ENCODE assay signal across 8 mouse cellular contexts in genomic region chr10:81392781-81393185, GRCm38 (mm10). TPM values are rescaled to one million over a fixed set of nuclear protein-coding genes. Genes with fewer than 3 reads are reported as not detected.
DNase-seq lines count a peak whose midpoint lies in the region; ATAC-seq and TF ChIP-seq lines count a peak whose summit lies in the region.

Gene Smim24 (plus strand): TSS chr10:81393051.

- peaks cover 7% of the 10 kb centered on the region; the same call in 1 of the 2 replicates for H3K79me2 ChIP-seq in macrophage (ENCODE audit: inconsistent target)

- H3K27ac ChIP-seq in heart, embryonic 10.5 days: peak within 1 kb of the TSS; percentile 83
- no peak within 1 kb of the TSS for H3K27ac ChIP-seq in cortical plate, adult 2 months (ENCODE audit: insufficient read depth, low read length)
- H3K27ac ChIP-seq in intestine, embryonic 16.5 days (ENCODE audit: low read length): peak within 1 kb of the TSS; percentile 96
- peak within 1 kb of the TSS; percentile 48 for H3K27ac ChIP-seq in macrophage

- TF ChIP-seq CTCF in cortical plate, adult 2 months (IDR thresholded peaks at IDR 0.05; ENCODE audit: extremely low read depth, insufficient read depth, low read length): no peak

- H3K9ac ChIP-seq in intestine, embryonic 16.5 days (ENCODE audit: low read depth, low read length): peak within 1 kb of the TSS; percentile 70

- peaks cover 13% of the 10 kb centered on the region for H3K27me3 ChIP-seq in heart, embryonic 10.5 days (ENCODE audit: insufficient read depth, poor library complexity, severe bottlenecking)
- H3K27me3 ChIP-seq in intestine, embryonic 16.5 days (replicated peaks; ENCODE audit: control insufficient read depth, insufficient read depth, low read length): no peaks in the 10 kb centered on the region

- peaks cover 43% of the 10 kb centered on the region for H3K4me1 ChIP-seq in heart, embryonic 10.5 days
- H3K4me1 ChIP-seq in cortical plate, adult 2 months (ENCODE audit: control insufficient read depth, insufficient read depth, low read length): peaks cover 4% of the 10 kb centered on the region; the same call in 1 of the 2 replicates
- peaks cover 23% of the 10 kb centered on the region for H3K4me1 ChIP-seq in intestine, embryonic 16.5 days (ENCODE audit: control insufficient read depth, insufficient read depth, low read length)

- DNase-seq in heart, embryonic 10.5 days (ENCODE audit: low spot score): no peak
- DNase-seq in heart, adult 8-10 months (ENCODE audit: low spot score): no peak
- no peak for DNase-seq in adrenal gland, adult 2 months
- DNase-seq in cerebellum, postnatal 14 days: no peak

- 64% methylated on average over 14 of the region's 14 CpGs for WGBS in heart, embryonic 10.5 days
- 45% methylated on average over 14 of the region's 14 CpGs for WGBS in intestine, embryonic 16.5 days
- WGBS in macrophage (ENCODE audit: missing documents): 74% methylated on average over 10 of the region's 14 CpGs

- H3K4me3 ChIP-seq in heart, embryonic 10.5 days: peak within 1 kb of the TSS; percentile 54
- H3K4me3 ChIP-seq in cortical plate, adult 2 months (ENCODE audit: insufficient read depth, low read length): peak within 1 kb of the TSS; percentile 5; the same call in 1 of the 2 replicates
- peak within 1 kb of the TSS; percentile 50 for H3K4me3 ChIP-seq in intestine, embryonic 16.5 days (ENCODE audit: low read length)
- peak within 1 kb of the TSS; percentile 33 for H3K4me3 ChIP-seq in macrophage (ENCODE audit: inconsistent target)

- H3K36me3 ChIP-seq in heart, embryonic 10.5 days: peaks cover 32% of the 10 kb centered on the region
- peaks cover 9% of the 10 kb centered on the region for H3K36me3 ChIP-seq in intestine, embryonic 16.5 days (ENCODE audit: control insufficient read depth, insufficient read depth, low read length)
- H3K36me3 ChIP-seq in macrophage (ENCODE audit: inconsistent target): peaks cover 14% of the 10 kb centered on the region; the same call in 1 of the 2 replicates

- peak within 1 kb of the TSS; percentile 57 for H3K4me2 ChIP-seq in intestine, embryonic 16.5 days (ENCODE audit: low read depth, low read length)

- no peak for TF ChIP-seq POLR2A in cortical plate, adult 2 months (IDR thresholded peaks at IDR 0.05; ENCODE audit: extremely low read depth, insufficient read depth, low read length)

- H3K9me3 ChIP-seq in heart, embryonic 10.5 days: no peaks in the 10 kb centered on the region
- no peaks in the 10 kb centered on the region for H3K9me3 ChIP-seq in intestine, embryonic 16.5 days (ENCODE audit: control insufficient read depth, low read length)

- ATAC-seq in intestine, embryonic 16.5 days: peak; percentile 90
- no peak for ATAC-seq in inflammation-experienced regulatory T-cells, adult 6 months

RNA-seq across cellular contexts. Expression of gene Smim24, which starts in this region (rescaled TPM):
- polyA plus RNA-seq in heart, embryonic 10.5 days (2016; fragmentation: Nextera tagmentation; extraction: Ambion mirVana): 3.4 and 4.0 TPM in 2 replicates
- 1 to 10 TPM; 1.4 to 2.4 (median 1.9) TPM for total RNA-seq in heart, adult 8-10 months (2022)
- 2.5 and 3.0 TPM in 2 replicates for polyA plus RNA-seq in cortical plate, adult 2 months (2012; rRNA removed)
- 426 and 504 TPM in 2 replicates for polyA plus RNA-seq in intestine, embryonic 16.5 days (2015; fragmentation: Nextera tagmentation; extraction: Ambion mirVana)
- total RNA-seq in macrophage (2018; cell fraction: chromatin; rRNA removed): 1 to 10 TPM in 19 of 26 experiments, under 1 TPM in 2, not detected in 5; 0.62 to 6.3 (median 2.6) TPM
- total RNA-seq in macrophage (2018; cell fraction: cytosol; rRNA removed): 10 to 100 TPM in 25 of 26 experiments, 1 to 10 TPM in 1; 9.7 to 17.7 (median 13.3) TPM
- total RNA-seq in macrophage (2018; cell fraction: nucleus; rRNA removed): 10 to 100 TPM in 1 of 26 experiments, 1 to 10 TPM in 25; 1.4 to 11.8 (median 5.5) TPM
- 9.6 to 21.8 TPM (median 14.6 TPM) in 3 replicates for polyA plus RNA-seq in macrophage (2018)
- total RNA-seq in adrenal gland, adult 2 months (2021): 1 to 10 TPM; 1.4 to 1.6 TPM
- 4.5 and 5.4 TPM in 2 replicates for polyA plus RNA-seq in adrenal gland, adult 2 months (2012; rRNA removed)
- 10 to 100 TPM in 1 of 3 experiments, 1 to 10 TPM in 2; 4.4 to 10.7 (median 9.8) TPM for polyA plus RNA-seq in inflammation-experienced regulatory T-cells, adult 6 months (2017; shearing (Covaris generic))

Comparison
In these comparisons a context has a peak if more than half of its experiments do, and no peak if none do; other contexts are left out.
1. RNA of gene Smim24 (polyA plus RNA-seq): 426 to 504 TPM in intestine, embryonic 16.5 days; 9.6 to 21.8 TPM in macrophage, 4.4 to 10.7 TPM in inflammation-experienced regulatory T-cells, adult 6 months, 4.5 to 5.4 TPM in adrenal gland, adult 2 months, 3.4 to 4.0 TPM in heart, embryonic 10.5 days and 2.5 to 3.0 TPM in cortical plate, adult 2 months; every median in the first group is over 10 times any median in the second.
2. Peak in every context shown above with its lines, with median percentiles within 50 percentile points of each other: H3K4me3 ChIP-seq.